ENCODE assay signal across 8 mouse cellular contexts in genomic region chr6:81924304-81924703, GRCm38 (mm10). TPM values are rescaled to one million over a fixed set of nuclear protein-coding genes. Genes with fewer than 3 reads are reported as not detected.
A peak's percentile ranks its signal among the peaks of the same experiment; 100 is the strongest.
DNase-seq lines count a peak whose midpoint lies in the region; ATAC-seq and TF ChIP-seq lines count a peak whose summit lies in the region.

No protein-coding gene starts in this region.

- no peak for TF ChIP-seq POLR2A in limb, embryonic 14.5 days (IDR thresholded peaks at IDR 0.05; ENCODE audit: borderline replicate concordance, extremely low read depth, insufficient read depth, insufficient read length)

- H3K4me1 ChIP-seq in embryonic facial prominence, embryonic 15.5 days = peaks cover 6% of the 10 kb centered on the region
- H3K4me1 ChIP-seq in limb, embryonic 14.5 days (ENCODE audit: control insufficient read depth, insufficient read depth, low read length) = peaks cover 6% of the 10 kb centered on the region
- H3K4me1 ChIP-seq in stomach, embryonic 14.5 days (ENCODE audit: control insufficient read depth, insufficient read depth, low read length) = peaks cover 4% of the 10 kb centered on the region; the same call in 1 of the 2 replicates

- H3K27me3 ChIP-seq in embryonic facial prominence, embryonic 15.5 days = no peaks in the 10 kb centered on the region
- no peaks in the 10 kb centered on the region for H3K27me3 ChIP-seq in limb, embryonic 14.5 days (ENCODE audit: control insufficient read depth, insufficient read depth, low read length)
- no peaks in the 10 kb centered on the region for H3K27me3 ChIP-seq in stomach, embryonic 14.5 days (ENCODE audit: control insufficient read depth, insufficient read depth, low read length)

- DNase-seq in CD4-positive, CD25-positive, alpha-beta regulatory T cell, adult 2 months (ENCODE audit: low read depth, low spot score) = peak; percentile 9
- DNase-seq in 3T3-L1 (ENCODE audit: low read depth, low spot score) = peak; percentile 34
- no peak for DNase-seq in limb, embryonic 14.5 days (ENCODE audit: low spot score)
- no peak for DNase-seq in gastrocnemius, adult 8-10 months (ENCODE audit: low spot score in 2 of 2)

- no peaks in the 10 kb centered on the region for H3K9me3 ChIP-seq in embryonic facial prominence, embryonic 15.5 days (replicated peaks)
- no peaks in the 10 kb centered on the region for H3K9me3 ChIP-seq in limb, embryonic 14.5 days (ENCODE audit: control insufficient read depth, low read length)
- no peaks in the 10 kb centered on the region for H3K9me3 ChIP-seq in stomach, embryonic 14.5 days (ENCODE audit: control insufficient read depth, low read depth, low read length)

- ATAC-seq in CD4-positive, CD25-positive, alpha-beta regulatory T cell, adult 4 months = no peak
- ATAC-seq in embryonic facial prominence, embryonic 15.5 days (ENCODE audit: insufficient number of reproducible peaks, low FRiP score, low TSS enrichment, low read depth) = no peak
- no peak for ATAC-seq in limb, embryonic 14.5 days (ENCODE audit: low FRiP score, low read depth)
- no peak for ATAC-seq in stomach, embryonic 14.5 days (ENCODE audit: insufficient number of reproducible peaks, insufficient read depth, low FRiP score, low read depth)
- no peak for ATAC-seq in cerebellum, adult (ENCODE audit: insufficient number of reproducible peaks, low FRiP score, low TSS enrichment)

- H3K9ac ChIP-seq in embryonic facial prominence, embryonic 15.5 days = peak overlapping the region; percentile 95
- peak overlapping the region; percentile 97 for H3K9ac ChIP-seq in limb, embryonic 14.5 days (ENCODE audit: low read depth, low read length, severe bottlenecking)
- peak overlapping the region; percentile 79; the same call in 1 of the 2 replicates for H3K9ac ChIP-seq in stomach, embryonic 14.5 days (replicated peaks; ENCODE audit: low read depth, low read length)

- H3K4me2 ChIP-seq in embryonic facial prominence, embryonic 15.5 days (replicated peaks) = peak overlapping the region; percentile 56
- H3K4me2 ChIP-seq in limb, embryonic 14.5 days (replicated peaks; ENCODE audit: low read depth, low read length, severe bottlenecking) = peak overlapping the region; percentile 68
- H3K4me2 ChIP-seq in stomach, embryonic 14.5 days (replicated peaks; ENCODE audit: low read depth, low read length) = peak overlapping the region; percentile 59

- H3K36me3 ChIP-seq in embryonic facial prominence, embryonic 15.5 days = peaks cover 24% of the 10 kb centered on the region; the same call in 1 of the 2 replicates
- peaks cover 27% of the 10 kb centered on the region for H3K36me3 ChIP-seq in limb, embryonic 14.5 days (ENCODE audit: control insufficient read depth, insufficient read depth, low read length)
- H3K36me3 ChIP-seq in stomach, embryonic 14.5 days (ENCODE audit: control insufficient read depth, insufficient read depth, low read length) = peaks cover 26% of the 10 kb centered on the region

- no peak overlapping the region for H3K27ac ChIP-seq in embryonic facial prominence, embryonic 15.5 days (replicated peaks)
- H3K27ac ChIP-seq in limb, embryonic 14.5 days (replicated peaks; ENCODE audit: low read depth, low read length) = no peak overlapping the region
- no peak overlapping the region for H3K27ac ChIP-seq in stomach, embryonic 14.5 days (ENCODE audit: low read length)

- WGBS in embryonic facial prominence, embryonic 15.5 days = 20% methylated on average over 5 of the region's 5 CpGs
- 16% methylated on average over 5 of the region's 5 CpGs for WGBS in limb, embryonic 14.5 days
- 12% methylated on average over 5 of the region's 5 CpGs for WGBS in stomach, embryonic 14.5 days

- H3K4me3 ChIP-seq in embryonic facial prominence, embryonic 15.5 days (replicated peaks) = peak overlapping the region; percentile 75
- H3K4me3 ChIP-seq in limb, embryonic 14.5 days (replicated peaks; ENCODE audit: low read length) = peak overlapping the region; percentile 91
- peak overlapping the region; percentile 86 for H3K4me3 ChIP-seq in stomach, embryonic 14.5 days (ENCODE audit: low read depth, low read length)

RNA-seq across cellular contexts. Expression of gene Gcfc2, which starts 0.8 kb away (rescaled TPM):
- polyA plus RNA-seq in CD4-positive, CD25-positive, alpha-beta regulatory T cell, adult 4 months (2017; shearing (Covaris generic)) = 1 to 10 TPM; 3.6 to 6.6 TPM
- polyA plus RNA-seq in embryonic facial prominence, embryonic 15.5 days (2015; fragmentation: Nextera tagmentation; extraction: Ambion mirVana) = 8.6 and 12.5 TPM in 2 replicates
- 21.5 and 22.7 TPM in 2 replicates for polyA plus RNA-seq in limb, embryonic 14.5 days (2012; rRNA removed)
- 11.5 and 13.8 TPM in 2 replicates for polyA plus RNA-seq in limb, embryonic 14.5 days (2014; fragmentation: Nextera tagmentation; extraction: Ambion mirVana)
- polyA plus RNA-seq in stomach, embryonic 14.5 days (2014; fragmentation: Nextera tagmentation; extraction: Ambion mirVana) = 17.1 and 19.1 TPM in 2 replicates
- total RNA-seq in gastrocnemius, adult 8-10 months (2022) = 1 to 10 TPM; 1.1 to 3.0 (median 2.0) TPM

RNA-seq across cellular contexts. Expression of gene Mrpl19, which starts 41.5 kb away (rescaled TPM):
- polyA plus RNA-seq in CD4-positive, CD25-positive, alpha-beta regulatory T cell, adult 4 months (2017; shearing (Covaris generic)) = 10 to 100 TPM; 68.0 to 72.1 TPM
- polyA plus RNA-seq in embryonic facial prominence, embryonic 15.5 days (2015; fragmentation: Nextera tagmentation; extraction: Ambion mirVana) = 40.0 and 48.4 TPM in 2 replicates
- 10.8 and 12.4 TPM in 2 replicates for polyA plus RNA-seq in limb, embryonic 14.5 days (2012; rRNA removed)
- 39.2 and 41.4 TPM in 2 replicates for polyA plus RNA-seq in limb, embryonic 14.5 days (2014; fragmentation: Nextera tagmentation; extraction: Ambion mirVana)
- 48.6 and 53.1 TPM in 2 replicates for polyA plus RNA-seq in stomach, embryonic 14.5 days (2014; fragmentation: Nextera tagmentation; extraction: Ambion mirVana)
- 10 to 100 TPM; 13.9 to 19.9 (median 16.6) TPM for total RNA-seq in gastrocnemius, adult 8-10 months (2022)

Comparison
In these comparisons a context has a peak if more than half of its experiments do, and no peak if none do; other contexts are left out.
1. DNase-seq: peak in CD4-positive, CD25-positive, alpha-beta regulatory T cell, adult 2 months (single experiment) and 3T3-L1 (single experiment); none in limb, embryonic 14.5 days (single experiment) and gastrocnemius, adult 8-10 months (0 of 2).
2. Peak in every context shown above with its lines, with median percentiles within 50 percentile points of each other: H3K4me2 ChIP-seq, H3K4me3 ChIP-seq and H3K9ac ChIP-seq.